Mouse (Mus musculus) olfactory bulb, adult 2 months (tissue): ENCODE results near the gene Qdpr.
A peak's percentile ranks its signal among the peaks of the same experiment; 100 is the strongest.

Experiments used
- CTCF ChIP-seq: fragments of 200-500 bp; IDR thresholded peaks from 2 replicates; pipeline ENCODE4 v1.5.1; 2012; ENCODE audit warnings: low read depth, mild to moderate bottlenecking, low read length, moderate library complexity; ENCODE audit not compliant: insufficient read depth
- POLR2A ChIP-seq: fragments of 200-500 bp; IDR thresholded peaks from 2 replicates; pipeline ENCODE4 v1.6.1; 2012; ENCODE audit warnings: mild to moderate bottlenecking, low read depth, low read length, moderate library complexity; ENCODE audit not compliant: insufficient read depth

GRCm38 (mm10) chr5:45424021-45424886 is 25.8 kb downstream of the Qdpr start:
- TF ChIP-seq CTCF (peak; percentile 34; the same call in 1 of the 2 replicates), POLR2A (no peak)
